Comparison of ENCODE assay signal across 10 mouse cellular contexts in the genomic region with DNA sequence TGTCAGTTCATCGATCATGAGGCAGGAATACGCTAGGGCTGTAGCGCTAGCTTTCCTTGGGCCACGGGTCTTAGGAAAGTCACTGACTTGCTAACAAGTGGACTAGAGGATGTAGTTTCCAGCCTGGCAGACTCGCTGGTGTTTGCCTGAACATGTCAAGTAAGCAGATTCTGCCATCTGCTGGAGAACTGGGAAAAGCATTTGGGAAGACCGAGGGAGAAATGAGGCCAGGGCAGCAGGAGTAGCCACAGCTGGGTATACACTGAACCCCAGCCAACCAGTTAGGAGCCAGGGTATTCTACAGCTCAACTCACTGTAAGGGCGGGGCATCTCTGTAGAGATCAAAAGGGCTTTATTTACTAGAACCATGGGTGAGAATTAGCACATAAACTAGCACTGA. TPM values are rescaled to one million over a fixed set of nuclear protein-coding genes. Genes with fewer than 3 reads are reported as not detected.
DNase-seq lines count a peak whose midpoint lies in the region; ATAC-seq and TF ChIP-seq lines count a peak whose summit lies in the region.
"Had no signal": no experiment of that assay in that cellular context is flagged by ENCODE, and none has a peak within 500 bp of the region (broad histone marks: within the 10 kb centered on the region; RNA-seq: fewer than 3 reads in every experiment).

No protein-coding gene starts in this region.

- H3K27me3 ChIP-seq in limb, embryonic 10.5 days (ENCODE audit: low read depth, poor library complexity, severe bottlenecking): no peaks in the 10 kb centered on the region
- H3K27me3 ChIP-seq: embryonic facial prominence, embryonic 13.5 days had no signal

- ATAC-seq in granulocyte monocyte progenitor cell, adult 5-6 weeks (replicated peaks; ENCODE audit: poor library complexity, severe bottlenecking): no peak

- H3K27ac ChIP-seq in left cerebral cortex, adult 2 months: no peak overlapping the region
- no peak overlapping the region for H3K27ac ChIP-seq in limb, embryonic 10.5 days
- H3K27ac ChIP-seq: embryonic facial prominence, embryonic 13.5 days had no signal

- no peak overlapping the region for H3K4me3 ChIP-seq in left cerebral cortex, adult 2 months
- no peak overlapping the region for H3K4me3 ChIP-seq in limb, embryonic 10.5 days
- H3K4me3 ChIP-seq: embryonic facial prominence, embryonic 13.5 days had no signal

- peak; percentile 51 for TF ChIP-seq CTCF in left cerebral cortex, adult 2 months (IDR thresholded peaks at IDR 0.05)

- H3K36me3 ChIP-seq in limb, embryonic 10.5 days: peaks cover 52% of the 10 kb centered on the region

- DNase-seq in cerebellum, adult 18-20 months: peak; percentile 17 to 18
- no peak for DNase-seq in cerebellum, adult 11-12 months
- no peak for DNase-seq in left cerebral cortex, adult 2 months (ENCODE audit: extremely low spot score in 1 of 2, low spot score in 2 of 2)
- DNase-seq in left cerebral cortex, adult 9 months (ENCODE audit: low spot score in 2 of 2): no peak
- DNase-seq in R1 (ENCODE audit: low read depth, low spot score): peak; percentile 90
- DNase-seq in limb, embryonic 10.5 days (ENCODE audit: low spot score): peak; percentile 34
- no peak for DNase-seq in gastrocnemius, postnatal 10 days
- DNase-seq: thymus, postnatal 4 days had no signal

- intact Hi-C loops in left cerebral cortex, adult 2 months (cut with DNase I): no loop called here

- 55% methylated on average over 7 of the region's 7 CpGs for WGBS in limb, embryonic 10.5 days

- peaks cover 2% of the 10 kb centered on the region; the same call in 1 of the 2 replicates for H3K4me1 ChIP-seq in limb, embryonic 10.5 days

- H3K9me3 ChIP-seq in limb, embryonic 10.5 days (replicated peaks): no peaks in the 10 kb centered on the region
- H3K9me3 ChIP-seq: embryonic facial prominence, embryonic 13.5 days had no signal

RNA-seq across cellular contexts. Expression of a gene that starts 6.3 kb away (rescaled TPM):
- total RNA-seq in left cerebral cortex, adult 2 months (2021): 10 to 100 TPM; 10.4 to 11.7 TPM
- 10.3 and 12.5 TPM in 2 replicates for polyA plus RNA-seq in limb, embryonic 10.5 days (2016; fragmentation: Nextera tagmentation; extraction: Ambion mirVana)
- total RNA-seq in gastrocnemius, postnatal 10 days (2021): 1 to 10 TPM; 5.4 to 5.9 TPM
- 11.9 and 26.9 TPM in 2 replicates for total RNA-seq in granulocyte monocyte progenitor cell, adult 5-6 weeks (2014; fragmentation: Nextera tagmentation)
- total RNA-seq in granulocyte monocyte progenitor cell, adult 5-6 weeks (2017): 17.5 and 20.9 TPM in 2 replicates

RNA-seq across cellular contexts. Expression of a gene that starts 11.5 kb away (rescaled TPM):
- total RNA-seq in left cerebral cortex, adult 2 months (2021): under 1 TPM in 1 of 2 experiments, not detected in 1; 0.47 TPM
- 0.29 and 0.44 TPM in 2 replicates for polyA plus RNA-seq in limb, embryonic 10.5 days (2016; fragmentation: Nextera tagmentation; extraction: Ambion mirVana)
- not detected for total RNA-seq in gastrocnemius, postnatal 10 days (2021)
- 3.2 TPM in 1 of 2 replicates, not detected in the other for total RNA-seq in granulocyte monocyte progenitor cell, adult 5-6 weeks (2014; fragmentation: Nextera tagmentation)
- not detected in 2 replicates for total RNA-seq in granulocyte monocyte progenitor cell, adult 5-6 weeks (2017)

RNA-seq across cellular contexts. Expression of a gene that starts 57.6 kb away (rescaled TPM):
- 10 to 100 TPM; 46.6 to 49.4 TPM for total RNA-seq in left cerebral cortex, adult 2 months (2021)
- 12.0 and 16.4 TPM in 2 replicates for polyA plus RNA-seq in limb, embryonic 10.5 days (2016; fragmentation: Nextera tagmentation; extraction: Ambion mirVana)
- total RNA-seq in gastrocnemius, postnatal 10 days (2021): 10 to 100 TPM; 27.6 to 29.2 TPM
- total RNA-seq in granulocyte monocyte progenitor cell, adult 5-6 weeks (2014; fragmentation: Nextera tagmentation): 26.7 and 34.3 TPM in 2 replicates
- total RNA-seq in granulocyte monocyte progenitor cell, adult 5-6 weeks (2017): 96.5 and 122 TPM in 2 replicates

Comparison
In these comparisons a context has a peak if more than half of its experiments do, and no peak if none do; other contexts are left out.
1. DNase-seq: peak in cerebellum, adult 18-20 months (2 of 2), R1 (single experiment) and limb, embryonic 10.5 days (single experiment); none in cerebellum, adult 11-12 months (single experiment), left cerebral cortex, adult 2 months (0 of 2), left cerebral cortex, adult 9 months (0 of 2) and gastrocnemius, postnatal 10 days (single experiment).